Mouse (Mus musculus) lung, embryonic 14.5 days (tissue): Measurements from ENCODE around the gene Tm9sf2. TPM values are rescaled to one million over a fixed set of nuclear protein-coding genes. Genes with fewer than 3 reads are reported as not detected.

Experiments
- ATAC-seq: fragments of 200-750 bp; cut with Nextera tagmentation; 2 replicates; pipeline ENCODE4 v1.8.0; 2017; ENCODE audit warnings: mild to moderate bottlenecking, moderate TSS enrichment, moderate library complexity; ENCODE audit not compliant: insufficient read depth
- DNase-seq: peaks from one replicate; pipeline ENCODE4 v3.0.0-alpha.2; 2015
- H3K27ac ChIP-seq: fragments of 300-500 bp; sonication (generic); 2 replicates; pipeline ENCODE4 v1.5.1; 2014; ENCODE audit warnings: low read depth, mild to moderate bottlenecking, moderate library complexity
- H3K27me3 ChIP-seq: fragments of 300-500 bp; sonication (generic); 2 replicates; pipeline ENCODE4 v1.6.1; 2014; ENCODE audit warnings: low read length, control low read depth; ENCODE audit not compliant: insufficient read depth
- H3K36me3 ChIP-seq: fragments of 300-500 bp; sonication (generic); 2 replicates; pipeline ENCODE4 v1.6.1; 2014; ENCODE audit warnings: control low read depth; ENCODE audit not compliant: insufficient read depth
- H3K4me1 ChIP-seq: fragments of 300-500 bp; sonication (generic); 2 replicates; pipeline ENCODE4 v1.6.1; 2014; ENCODE audit warnings: antibody characterized with exemption, control low read depth; ENCODE audit not compliant: insufficient read depth
- H3K4me2 ChIP-seq: fragments of 300-500 bp; sonication (generic); 2 replicates; pipeline ENCODE4 v1.6.1; 2014; ENCODE audit warnings: mild to moderate bottlenecking
- H3K4me3 ChIP-seq: fragments of 300-500 bp; sonication (generic); 2 replicates; pipeline ENCODE4 v1.5.1; 2014; ENCODE audit warnings: low read depth, low read length
- H3K9ac ChIP-seq: fragments of 300-500 bp; sonication (generic); 2 replicates; pipeline ENCODE4 v1.6.1; 2014
- H3K9me3 ChIP-seq: fragments of 300-500 bp; sonication (generic); 2 replicates; pipeline ENCODE4 v1.6.1; 2016; ENCODE audit warnings: low read depth, low read length, control low read depth
- CTCF ChIP-seq: IDR thresholded peaks from 2 replicates; pipeline ENCODE4 v1.5.1; 2016; ENCODE audit warnings: antibody characterized with exemption, low read depth
- WGBS: fragments of 180-500 bp; shearing (Covaris S2); extraction: QIAGEN DNeasy Blood & Tissue Kit; methylation state at CpG from one replicate; pipeline ENCODE4 v1.1.7; 2014; 5-methylcytosine and 5-hydroxymethylcytosine counted together
- polyA plus RNA-seq: library from polyadenylated mRNA; unstranded; fragments of >200 nt; fragmentation: Nextera tagmentation; extraction: Ambion mirVana; gene quantifications from 2 replicates; pipeline ENCODE4 v1.2.1, GENCODE M21; 2014

Tm9sf2 gene
- polyA plus RNA-seq, 1 experiment from 2014 or later = 159 TPM

GRCm38 (mm10) chr14:122189901-122190300 lies 83.1 kb downstream of the Tm9sf2 start:
- no peaks in the 10 kb centered on the region for H3K9me3 ChIP-seq
- no peak for ATAC-seq
- no peaks in the 10 kb centered on the region for H3K36me3 ChIP-seq
- H3K4me3 ChIP-seq = no peak overlapping the region
- DNase-seq = no peak
- H3K27me3 ChIP-seq = no peaks in the 10 kb centered on the region
- TF ChIP-seq CTCF = no peak
- WGBS = 71% methylated on average over 5 of the region's 5 CpGs
- H3K27ac ChIP-seq = no peak overlapping the region
- H3K4me2 ChIP-seq = no peak overlapping the region
- no peak overlapping the region for H3K9ac ChIP-seq
- no peaks in the 10 kb centered on the region for H3K4me1 ChIP-seq

DNA sequence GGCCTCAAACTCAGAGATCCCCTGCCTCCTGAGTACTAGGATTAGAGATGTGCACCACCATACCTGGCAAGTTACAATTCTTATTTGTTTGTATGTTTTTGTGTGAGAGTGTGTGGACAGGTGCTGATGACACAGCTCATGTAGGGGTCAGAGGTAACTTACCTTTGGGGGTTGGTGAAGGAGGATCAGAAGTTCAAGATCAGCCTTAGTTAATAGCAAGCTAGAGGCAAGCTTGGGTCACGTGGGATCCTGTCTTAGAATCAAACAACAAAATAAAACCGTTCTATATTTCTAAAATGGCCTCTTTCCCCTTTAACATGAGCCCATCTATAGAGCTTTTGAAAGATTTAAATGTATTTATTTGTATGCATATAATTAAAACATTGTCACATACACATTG lies 83.7 kb downstream of the Tm9sf2 start:
- Histone ChIP-seq H3K36me3 (no peaks in the 10 kb centered on the region), H3K27me3 (no peaks in the 10 kb centered on the region), H3K9ac (no peak overlapping the region), H3K4me2 (no peak overlapping the region), H3K9me3 (no peaks in the 10 kb centered on the region), H3K4me3 (no peak overlapping the region), H3K4me1 (no peaks in the 10 kb centered on the region), H3K27ac (no peak overlapping the region)
- WGBS = 21% methylated on average over 2 of the region's 2 CpGs
- TF ChIP-seq CTCF = no peak
- ATAC-seq = no peak
- no peak for DNase-seq

GRCm38 (mm10) chr14:122190941-122191510 lies 84.2 kb downstream of the Tm9sf2 start:
- WGBS = 14% methylated on average over 7 of the region's 7 CpGs

DNA sequence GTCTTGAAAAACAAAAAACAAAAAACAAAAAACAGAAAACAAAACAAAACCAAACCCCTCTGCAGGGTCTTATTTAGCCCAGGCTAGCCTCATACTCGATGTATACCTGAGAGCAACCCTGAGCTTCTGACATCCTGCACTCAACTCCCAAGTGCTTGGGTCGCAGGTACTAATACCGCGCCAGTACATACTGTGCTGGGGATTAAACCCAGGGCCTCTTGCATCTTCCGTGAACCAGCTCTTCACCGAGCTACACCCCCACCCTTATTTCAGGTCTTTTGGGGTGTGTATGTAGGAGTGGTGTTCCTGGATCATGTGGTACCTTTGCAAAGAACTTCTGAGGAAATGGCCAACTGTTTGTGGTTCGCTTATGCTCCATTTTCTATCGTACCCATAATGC lies 87.8 kb downstream of the Tm9sf2 start:
- ATAC-seq (no peak), DNase-seq (no peak)
- Histone ChIP-seq H3K27me3 (no peaks in the 10 kb centered on the region), H3K9ac (no peak overlapping the region), H3K36me3 (no peaks in the 10 kb centered on the region), H3K4me2 (no peak overlapping the region), H3K4me1 (no peaks in the 10 kb centered on the region), H3K4me3 (no peak overlapping the region), H3K27ac (no peak overlapping the region), H3K9me3 (no peaks in the 10 kb centered on the region)
- WGBS = 94% methylated on average over 8 of the region's 8 CpGs
- no peak for TF ChIP-seq CTCF

More at GRCm38 (mm10) chr14:122190941-122191510, 84.2 kb downstream of the Tm9sf2 start:
- no peaks in the 10 kb centered on the region for H3K9me3 ChIP-seq
- H3K4me3 ChIP-seq = no peak overlapping the region
- H3K36me3 ChIP-seq = no peaks in the 10 kb centered on the region
- no peak overlapping the region for H3K9ac ChIP-seq
- H3K4me1 ChIP-seq = no peaks in the 10 kb centered on the region
- H3K4me2 ChIP-seq = no peak overlapping the region
- ATAC-seq = peak; percentile 58; the same call in 1 of the 2 replicates
- no peak overlapping the region for H3K27ac ChIP-seq
- H3K27me3 ChIP-seq = no peaks in the 10 kb centered on the region
- peak; percentile 85 for TF ChIP-seq CTCF
- peak; percentile 89 for DNase-seq

DNA sequence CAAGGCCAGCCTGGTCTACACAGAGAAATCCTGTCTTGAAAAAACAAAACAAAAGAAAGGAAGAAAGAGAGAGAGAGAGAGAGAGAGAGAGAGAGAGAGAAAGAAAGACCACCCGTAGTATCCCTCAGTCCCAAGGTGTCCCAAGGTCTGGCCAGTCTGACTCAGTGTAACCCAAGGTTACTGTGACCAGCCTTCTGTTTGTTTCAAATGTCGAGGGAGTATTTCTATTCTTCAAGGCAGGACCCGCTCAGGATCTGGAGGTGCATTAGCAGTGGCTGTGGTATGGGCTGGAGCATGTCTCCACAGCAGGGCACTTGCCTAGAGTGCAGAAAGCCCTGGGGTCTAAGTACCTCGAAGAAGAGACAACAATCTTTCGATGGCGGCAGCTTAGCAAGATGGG lies 90.0 kb downstream of the Tm9sf2 start:
- Histone ChIP-seq H3K4me1 (no peaks in the 10 kb centered on the region), H3K4me2 (no peak overlapping the region), H3K27me3 (no peaks in the 10 kb centered on the region), H3K36me3 (no peaks in the 10 kb centered on the region), H3K9ac (no peak overlapping the region), H3K27ac (no peak overlapping the region), H3K4me3 (no peak overlapping the region), H3K9me3 (no peaks in the 10 kb centered on the region)
- ATAC-seq (no peak), DNase-seq (no peak)
- no peak for TF ChIP-seq CTCF
- WGBS = 76% methylated on average over 6 of the region's 6 CpGs

GRCm38 (mm10) chr14:122200247-122200885 lies 93.5 kb downstream of the Tm9sf2 start:
- TF ChIP-seq CTCF = no peak
- H3K9me3 ChIP-seq = no peaks in the 10 kb centered on the region
- WGBS = 78% methylated on average over 14 of the region's 14 CpGs
- no peaks in the 10 kb centered on the region for H3K27me3 ChIP-seq
- no peak for DNase-seq
- no peak overlapping the region for H3K4me2 ChIP-seq
- ATAC-seq = no peak
- H3K9ac ChIP-seq = no peak overlapping the region
- H3K27ac ChIP-seq = no peak overlapping the region
- H3K36me3 ChIP-seq = no peaks in the 10 kb centered on the region
- no peak overlapping the region for H3K4me3 ChIP-seq
- no peaks in the 10 kb centered on the region for H3K4me1 ChIP-seq

- no peak for TF ChIP-seq CTCF
- H3K4me1 ChIP-seq = no peaks in the 10 kb centered on the region
- no peak overlapping the region for H3K9ac ChIP-seq
- H3K4me3 ChIP-seq = no peak overlapping the region
- H3K36me3 ChIP-seq = no peaks in the 10 kb centered on the region
- ATAC-seq (no peak), DNase-seq (no peak)
- H3K27me3 ChIP-seq = no peaks in the 10 kb centered on the region
- H3K9me3 ChIP-seq = no peaks in the 10 kb centered on the region
- no peak overlapping the region for H3K4me2 ChIP-seq
- no peak overlapping the region for H3K27ac ChIP-seq
- WGBS = 51% methylated on average over 5 of the region's 5 CpGs
These were observed 102.3 kb downstream of the Tm9sf2 start for GRCm38 (mm10) chr14:122209177-122209576.

Other genes starting within 250 kb of the Tm9sf2 start
- gene Ubac2, start 228.4 kb upstream of the Tm9sf2 start, polyA plus RNA-seq = 61.1 and 65.0 TPM in 2 replicates
- gene Gpr18, start 191.3 kb upstream of the Tm9sf2 start, polyA plus RNA-seq = 0.28 and 0.47 TPM in 2 replicates
- 2.9 and 3.6 TPM in 2 replicates for gene Gpr183, start 141.8 kb upstream of the Tm9sf2 start, polyA plus RNA-seq
- gene Timm8a2, start 72.4 kb upstream of the Tm9sf2 start, polyA plus RNA-seq = not detected in 2 replicates
- 20.1 and 20.7 TPM in 2 replicates for gene Clybl, start 74.7 kb downstream of the Tm9sf2 start, polyA plus RNA-seq